Mouse (Mus musculus) heart, adult 2 months (tissue): ENCODE measurements at regions not wholly inside any gene's neighbourhood (a gene's known extent, or its start where the extent isn't known, plus 50 kb on each side); places are given as distances from the start of the nearest gene placed in this dataset.

Experiments
- DNase-seq, 2 experiments: peaks; one replicate each; pipeline ENCODE4 v3.0.0; 2021
- H3K27ac ChIP-seq: fragments of 200-600 bp; 2 replicates; pipeline ENCODE4 v1.8.1; 2022
- H3K27me3 ChIP-seq: fragments of 200-500 bp; 2 replicates; pipeline ENCODE4 v1.6.1; 2012; ENCODE audit warnings: mild to moderate bottlenecking, low read length, inconsistent platforms, mixed read lengths; ENCODE audit not compliant: control insufficient read depth, insufficient read depth
- H3K36me3 ChIP-seq: fragments of 200-500 bp; 2 replicates; pipeline ENCODE4 v1.6.1; 2012; ENCODE audit warnings: low read length, inconsistent platforms; ENCODE audit not compliant: control insufficient read depth, insufficient read depth
- H3K4me1 ChIP-seq: fragments of 200-500 bp; 2 replicates; pipeline ENCODE4 v1.6.1; 2011; ENCODE audit warnings: low read length; ENCODE audit not compliant: control insufficient read depth, insufficient read depth
- H3K4me3 ChIP-seq: fragments of 200-600 bp; 2 replicates; pipeline ENCODE4 v1.8.1; 2022
- H3K79me2 ChIP-seq: fragments of 200-500 bp; replicated peaks from 2 replicates; pipeline ENCODE4 v1.6.1; 2012; ENCODE audit warnings: mild to moderate bottlenecking, inconsistent platforms, low read length, moderate library complexity, mixed read lengths; ENCODE audit not compliant: control insufficient read depth, insufficient read depth
- H3K9ac ChIP-seq: fragments of 200-500 bp; 2 replicates; pipeline ENCODE4 v1.6.1; 2012; ENCODE audit warnings: low read depth, mild to moderate bottlenecking, control low read depth, inconsistent platforms, low read length, mixed read lengths
- CTCF ChIP-seq: fragments of 200-600 bp; IDR thresholded peaks from 2 replicates; pipeline ENCODE4 v1.8.1; 2022; ENCODE audit warnings: antibody characterized with exemption, mild to moderate bottlenecking, moderate library complexity
- EP300 ChIP-seq: fragments of 200-500 bp; IDR thresholded peaks from 2 replicates; pipeline ENCODE4 v1.6.1; 2011; ENCODE audit warnings: low read depth, low read length, control low read depth; ENCODE audit not compliant: insufficient read depth
- POLR2A ChIP-seq: fragments of 200-500 bp; IDR thresholded peaks from 2 replicates; pipeline ENCODE4 v1.6.1; 2011; ENCODE audit warnings: mild to moderate bottlenecking, low read depth, low read length, control low read depth; ENCODE audit not compliant: insufficient read depth
- WGBS: fragments of 180-500 bp; shearing (Covaris S2); methylation state at CpG from one replicate; pipeline ENCODE4 v1.1.7; 2018; 5-methylcytosine and 5-hydroxymethylcytosine counted together
- intact Hi-C: fragments of 180-260 bp; cut with DNase I; formaldehyde crosslinking; loops from one replicate; pipeline ENCODE4 v1.15.1; 2025

DNA sequence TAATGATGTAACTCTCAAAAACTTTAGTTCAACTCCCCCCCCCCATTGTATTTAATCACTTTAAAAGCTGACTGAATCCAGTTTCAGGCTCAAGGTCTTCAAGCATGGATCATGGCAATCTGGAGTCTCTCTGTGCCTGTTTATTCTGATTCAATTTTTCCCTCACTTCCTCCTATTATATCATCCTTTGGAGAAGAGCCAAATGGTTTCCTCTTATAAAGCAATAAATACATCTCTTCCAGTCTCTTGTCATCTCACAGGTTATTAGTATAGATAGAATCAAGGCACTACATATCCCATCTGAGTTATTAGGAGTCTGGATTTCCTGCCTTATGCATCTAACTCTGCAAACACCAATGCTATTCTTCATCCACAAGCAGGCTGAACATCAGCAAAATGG lies 530.2 kb upstream of the Pdcd1 start:
- TF ChIP-seq CTCF (no peak), EP300 (no peak), POLR2A (no peak)
- Histone ChIP-seq H3K9ac (no peak overlapping the region), H3K36me3 (no peaks in the 10 kb centered on the region), H3K27ac (no peak overlapping the region), H3K4me1 (no peaks in the 10 kb centered on the region; the same call in 1 of the 2 replicates), H3K27me3 (no peaks in the 10 kb centered on the region), H3K79me2 (no peaks in the 10 kb centered on the region), H3K4me3 (no peak overlapping the region)
- intact Hi-C loops = no loop called here
- no peak for DNase-seq

DNA sequence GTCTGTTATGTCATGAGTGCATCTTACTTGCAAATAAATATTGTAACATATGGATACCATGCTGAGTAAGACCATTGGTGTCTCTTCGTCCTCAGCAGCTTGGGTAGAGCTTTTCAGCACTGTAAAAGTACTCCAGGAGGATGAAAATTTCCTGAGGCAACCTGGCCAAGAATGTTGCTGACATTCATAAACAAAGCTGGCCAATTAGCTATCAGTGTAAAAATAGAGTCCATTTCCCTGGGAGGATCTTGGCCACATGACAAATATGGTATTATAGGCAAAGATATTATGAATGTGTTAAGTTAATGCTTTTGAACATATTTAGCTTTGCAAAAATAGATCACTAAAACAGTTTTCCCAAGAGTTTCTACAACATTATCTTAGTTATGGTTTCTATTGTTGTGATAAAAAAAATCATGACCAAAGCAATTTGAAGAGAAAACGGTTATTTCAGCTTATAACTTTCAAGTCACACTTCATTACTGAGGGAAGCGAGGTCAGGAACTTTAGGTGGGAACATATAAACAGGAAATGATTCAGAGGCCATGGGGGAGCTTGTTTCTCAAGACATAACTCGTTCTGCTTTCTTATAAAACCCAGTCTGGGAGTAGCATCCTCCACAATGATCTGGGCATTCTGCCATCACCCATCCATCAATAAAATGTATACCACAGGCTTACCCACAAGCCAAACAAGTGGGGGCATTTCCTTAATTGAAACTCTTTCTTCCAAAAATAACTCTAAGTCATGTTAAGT lies 529.5 kb upstream of the Pdcd1 start:
- no peaks in the 10 kb centered on the region; the same call in 1 of the 2 replicates for H3K4me1 ChIP-seq
- TF ChIP-seq EP300 (no peak), POLR2A (no peak), CTCF (no peak)
- no peak overlapping the region for H3K4me3 ChIP-seq
- H3K9ac ChIP-seq = no peak overlapping the region
- H3K27me3 ChIP-seq = no peaks in the 10 kb centered on the region
- H3K27ac ChIP-seq = no peak overlapping the region
- WGBS = 18% methylated on average over 4 of the region's 4 CpGs
- H3K36me3 ChIP-seq = no peaks in the 10 kb centered on the region
- no peak for DNase-seq
- intact Hi-C loops = no loop called here
- no peaks in the 10 kb centered on the region for H3K79me2 ChIP-seq

DNA sequence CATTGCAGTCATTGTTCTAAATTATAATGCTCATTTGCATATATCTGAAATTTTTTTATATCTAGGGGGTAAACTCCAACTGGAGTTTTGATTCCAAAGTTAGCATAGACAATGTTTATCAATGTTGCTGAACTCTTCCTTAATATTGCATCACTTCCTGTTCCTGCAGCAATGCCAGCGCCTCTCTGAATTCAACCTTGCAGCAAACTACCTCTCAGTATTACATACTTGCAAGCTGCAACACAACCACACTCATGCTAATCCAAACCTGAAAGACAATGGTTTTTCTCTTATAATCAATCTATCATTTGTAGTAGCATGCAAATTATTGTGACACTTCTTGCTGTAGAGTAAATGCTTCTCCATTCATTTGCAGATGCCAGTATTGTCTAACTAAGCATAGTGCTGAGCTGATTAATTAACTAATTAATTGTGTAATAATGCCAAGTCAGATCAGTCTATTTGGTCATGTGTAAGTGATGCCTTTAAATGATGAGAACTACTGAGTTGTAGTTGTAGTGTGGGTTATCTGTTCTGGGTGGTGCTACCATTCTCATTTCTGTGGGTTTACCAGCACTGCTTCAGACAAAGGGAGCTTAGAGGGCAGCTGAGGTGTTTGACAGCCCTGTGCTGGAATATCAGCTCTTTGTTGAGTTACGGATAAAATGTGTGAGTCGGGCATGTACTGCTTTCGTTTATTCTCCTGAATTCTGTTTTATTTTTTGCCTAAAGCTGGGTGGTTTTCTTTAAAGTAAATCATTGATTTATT lies 480.6 kb upstream of the Pdcd1 start:
- no peaks in the 10 kb centered on the region for H3K36me3 ChIP-seq
- intact Hi-C loops = no loop called here
- WGBS = 69% methylated on average over 4 of the region's 4 CpGs
- H3K4me3 ChIP-seq = no peak overlapping the region
- H3K27ac ChIP-seq = no peak overlapping the region
- no peaks in the 10 kb centered on the region for H3K27me3 ChIP-seq
- H3K9ac ChIP-seq = no peak overlapping the region
- H3K4me1 ChIP-seq = no peaks in the 10 kb centered on the region
- no peak for DNase-seq
- TF ChIP-seq CTCF (no peak), EP300 (no peak), POLR2A (no peak)
- no peaks in the 10 kb centered on the region for H3K79me2 ChIP-seq

DNA sequence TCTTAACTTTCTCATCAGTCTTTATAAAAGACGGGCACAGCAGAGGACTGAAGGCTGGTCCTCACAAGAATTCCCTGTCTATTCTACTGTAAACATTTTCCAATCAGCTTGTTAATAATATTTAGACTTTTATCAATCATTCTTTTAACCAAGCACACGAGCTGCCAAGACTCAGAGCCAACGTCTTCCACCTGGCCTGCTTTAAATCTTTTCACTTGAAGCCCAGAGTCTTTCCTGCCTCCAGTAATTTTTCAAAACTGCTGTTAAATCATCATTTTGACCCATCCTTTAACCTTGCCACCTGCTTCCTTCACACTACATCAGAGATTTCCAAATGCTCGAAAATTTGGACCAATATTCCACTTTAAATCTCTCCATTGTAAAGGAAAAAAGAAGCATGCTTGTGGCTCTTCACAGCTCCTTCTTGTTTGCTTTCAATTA lies 451.7 kb upstream of the Pdcd1 start:
- DNase-seq = no peak
- 51% methylated on average over 4 of the region's 4 CpGs for WGBS
- intact Hi-C loops = no loop called here
- Histone ChIP-seq H3K4me1 (no peaks in the 10 kb centered on the region), H3K9ac (no peak overlapping the region), H3K79me2 (no peaks in the 10 kb centered on the region), H3K27ac (no peak overlapping the region), H3K36me3 (no peaks in the 10 kb centered on the region), H3K4me3 (no peak overlapping the region), H3K27me3 (no peaks in the 10 kb centered on the region)
- TF ChIP-seq POLR2A (no peak), EP300 (no peak), CTCF (no peak)

DNA sequence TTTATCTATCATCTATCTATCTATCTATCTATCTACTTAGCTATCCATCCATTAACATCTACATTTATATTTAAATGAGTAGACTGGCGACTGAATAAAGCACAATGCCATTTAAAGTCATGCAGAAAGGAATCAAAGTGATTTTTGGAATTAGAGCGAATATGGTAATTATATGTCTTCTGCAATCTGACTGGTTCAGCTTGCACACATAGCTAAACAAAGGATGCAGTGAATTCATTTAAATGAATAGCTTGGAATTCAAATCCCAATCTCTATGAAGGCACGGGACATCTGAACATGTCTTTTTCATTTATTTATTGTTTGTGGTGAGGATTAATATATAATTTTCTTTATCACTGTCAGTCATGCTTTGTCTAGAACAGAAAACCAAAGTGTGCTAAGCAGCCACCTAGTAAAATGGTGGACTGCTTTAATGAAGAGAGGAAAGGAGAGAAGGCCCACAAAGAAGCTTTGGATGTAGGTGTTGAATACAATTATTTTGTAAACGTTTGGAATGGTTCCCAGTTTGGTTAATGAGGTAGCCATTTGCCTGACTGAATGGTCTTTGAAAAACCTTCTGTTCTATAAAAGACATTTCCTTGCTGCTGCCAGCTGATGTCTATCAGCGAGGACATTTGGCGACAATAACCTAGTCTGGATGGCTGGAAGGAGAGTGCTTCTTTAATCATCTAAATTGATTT lies 451.2 kb upstream of the Pdcd1 start:
- WGBS = 66% methylated on average over 6 of the region's 6 CpGs
- intact Hi-C loops = no loop called here

More for the DNA sequence above, 451.2 kb upstream of the Pdcd1 start:
- H3K79me2 ChIP-seq = no peaks in the 10 kb centered on the region
- no peaks in the 10 kb centered on the region for H3K4me1 ChIP-seq
- no peaks in the 10 kb centered on the region for H3K27me3 ChIP-seq
- no peak overlapping the region for H3K4me3 ChIP-seq
- H3K9ac ChIP-seq = no peak overlapping the region
- DNase-seq = no peak
- no peaks in the 10 kb centered on the region for H3K36me3 ChIP-seq
- no peak overlapping the region for H3K27ac ChIP-seq
- TF ChIP-seq POLR2A (no peak), CTCF (no peak), EP300 (no peak)
